Comparison of ENCODE assay signal across 7 mouse cellular contexts in the genomic region with DNA sequence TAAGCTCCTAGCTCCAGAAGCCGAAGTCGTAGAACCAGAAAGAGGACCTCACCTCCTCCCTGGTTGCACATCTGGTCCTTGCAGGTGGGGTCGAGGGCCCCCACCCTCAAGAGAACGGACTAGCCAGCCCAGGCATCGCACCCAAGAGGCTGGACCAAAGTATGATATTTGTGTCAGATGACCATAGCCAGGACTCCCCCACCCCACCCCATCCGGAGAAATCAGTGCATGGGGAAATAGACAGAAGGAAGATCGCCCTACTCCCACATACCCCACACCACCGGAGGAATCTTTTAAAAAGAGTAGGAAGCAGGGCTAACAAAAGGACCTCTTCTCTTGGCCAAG. TPM values are rescaled to one million over a fixed set of nuclear protein-coding genes. Genes with fewer than 3 reads are reported as not detected.
A peak's percentile ranks its signal among the peaks of the same experiment; 100 is the strongest.
DNase-seq lines count a peak whose midpoint lies in the region; ATAC-seq and TF ChIP-seq lines count a peak whose summit lies in the region.

No protein-coding gene starts in this region.

- DNase-seq in lung, postnatal 0 days (ENCODE audit: low spot score), result no peak
- DNase-seq in lung, adult 18-20 months, result no peak
- no peak for DNase-seq in forebrain, embryonic 14.5 days (ENCODE audit: low spot score)
- no peak for DNase-seq in testis, postnatal 10 days (ENCODE audit: low spot score)
- DNase-seq in ovary, postnatal 14 days (ENCODE audit: low spot score), result no peak

- H3K4me1 ChIP-seq in lung, postnatal 0 days (ENCODE audit: insufficient read depth, low read depth, low read length), result peaks cover 6% of the 10 kb centered on the region; the same call in 1 of the 2 replicates
- peaks cover 11% of the 10 kb centered on the region for H3K4me1 ChIP-seq in forebrain, embryonic 14.5 days (ENCODE audit: control insufficient read depth, insufficient read depth, low read length)
- peaks cover 22% of the 10 kb centered on the region for H3K4me1 ChIP-seq in limb, embryonic 12.5 days (replicated peaks)
- H3K4me1 ChIP-seq in stomach, embryonic 14.5 days (ENCODE audit: control insufficient read depth, insufficient read depth, low read length), result 0 out of 2 replicates have a peak, but pooled peaks cover 6% of the 10 kb centered on the region

- H3K36me3 ChIP-seq in lung, postnatal 0 days (ENCODE audit: insufficient read depth, low read length), result no peaks in the 10 kb centered on the region
- no peaks in the 10 kb centered on the region for H3K36me3 ChIP-seq in forebrain, embryonic 14.5 days (ENCODE audit: control insufficient read depth, insufficient read depth, low read length)
- no peaks in the 10 kb centered on the region for H3K36me3 ChIP-seq in limb, embryonic 12.5 days
- no peaks in the 10 kb centered on the region for H3K36me3 ChIP-seq in stomach, embryonic 14.5 days (ENCODE audit: control insufficient read depth, insufficient read depth, low read length)

- TF ChIP-seq CTCF in lung, postnatal 0 days (IDR thresholded peaks at IDR 0.05), result no peak

- peak overlapping the region; percentile 86 for H3K4me2 ChIP-seq in lung, postnatal 0 days (replicated peaks; ENCODE audit: low read depth, low read length)
- H3K4me2 ChIP-seq in forebrain, embryonic 14.5 days (ENCODE audit: low read length), result peak overlapping the region; percentile 99
- peak overlapping the region; percentile 98 for H3K4me2 ChIP-seq in limb, embryonic 12.5 days
- H3K4me2 ChIP-seq in stomach, embryonic 14.5 days (replicated peaks; ENCODE audit: low read depth, low read length), result peak overlapping the region; percentile 94

- peaks cover 27% of the 10 kb centered on the region; the same call in 1 of the 2 replicates for H3K27me3 ChIP-seq in lung, postnatal 0 days (replicated peaks; ENCODE audit: insufficient read depth, low read length)
- H3K27me3 ChIP-seq in forebrain, embryonic 14.5 days (replicated peaks; ENCODE audit: control insufficient read depth, insufficient read depth, low read length), result peaks cover 30% of the 10 kb centered on the region
- peaks cover 81% of the 10 kb centered on the region for H3K27me3 ChIP-seq in limb, embryonic 12.5 days
- peaks cover 27% of the 10 kb centered on the region for H3K27me3 ChIP-seq in stomach, embryonic 14.5 days (ENCODE audit: control insufficient read depth, insufficient read depth, low read length)

- H3K27ac ChIP-seq in lung, postnatal 0 days (ENCODE audit: low read length), result no peak overlapping the region
- no peak overlapping the region for H3K27ac ChIP-seq in forebrain, embryonic 14.5 days (ENCODE audit: low read depth, low read length)
- no peak overlapping the region for H3K27ac ChIP-seq in limb, embryonic 12.5 days
- no peak overlapping the region for H3K27ac ChIP-seq in stomach, embryonic 14.5 days (ENCODE audit: low read length)

- H3K9ac ChIP-seq in lung, postnatal 0 days (replicated peaks; ENCODE audit: low read depth), result no peak overlapping the region
- H3K9ac ChIP-seq in forebrain, embryonic 14.5 days (ENCODE audit: low read length), result no peak overlapping the region
- no peak overlapping the region; the same call in 1 of the 2 replicates for H3K9ac ChIP-seq in limb, embryonic 12.5 days (replicated peaks)
- H3K9ac ChIP-seq in stomach, embryonic 14.5 days (replicated peaks; ENCODE audit: low read depth, low read length), result no peak overlapping the region

- peak overlapping the region; percentile 51; the same call in 1 of the 2 replicates for H3K4me3 ChIP-seq in lung, postnatal 0 days (ENCODE audit: low read depth, low read length)
- peak overlapping the region; percentile 46; the same call in 1 of the 2 replicates for H3K4me3 ChIP-seq in forebrain, embryonic 14.5 days (ENCODE audit: low read depth, low read length)
- H3K4me3 ChIP-seq in limb, embryonic 12.5 days (replicated peaks), result peak overlapping the region; percentile 60
- peak overlapping the region; percentile 45 for H3K4me3 ChIP-seq in stomach, embryonic 14.5 days (ENCODE audit: low read depth, low read length)

- no peak for TF ChIP-seq EP300 in lung, postnatal 0 days (IDR thresholded peaks at IDR 0.05)

- WGBS in lung, postnatal 0 days, result 49% methylated on average over 8 of the region's 8 CpGs
- WGBS in forebrain, embryonic 14.5 days, result 46% methylated on average over 8 of the region's 8 CpGs
- WGBS in limb, embryonic 12.5 days, result 44% methylated on average over 8 of the region's 8 CpGs
- WGBS in stomach, embryonic 14.5 days, result 47% methylated on average over 8 of the region's 8 CpGs

- no peak for ATAC-seq in lung, postnatal 0 days
- ATAC-seq in forebrain, embryonic 14.5 days, result no peak
- no peak for ATAC-seq in limb, embryonic 12.5 days (ENCODE audit: insufficient number of reproducible peaks, insufficient read depth, low FRiP score, low TSS enrichment, low read depth)
- no peak for ATAC-seq in stomach, embryonic 14.5 days (ENCODE audit: insufficient number of reproducible peaks, insufficient read depth, low FRiP score, low read depth)

- no peaks in the 10 kb centered on the region for H3K9me3 ChIP-seq in lung, postnatal 0 days (ENCODE audit: low read length)
- H3K9me3 ChIP-seq in forebrain, embryonic 14.5 days (replicated peaks; ENCODE audit: control insufficient read depth, low read length), result no peaks in the 10 kb centered on the region
- H3K9me3 ChIP-seq in limb, embryonic 12.5 days, result no peaks in the 10 kb centered on the region
- H3K9me3 ChIP-seq in stomach, embryonic 14.5 days (ENCODE audit: control insufficient read depth, low read depth, low read length), result no peaks in the 10 kb centered on the region

RNA-seq across cellular contexts. Expression of gene Coro6, which starts 0.9 kb away (rescaled TPM):
- polyA plus RNA-seq in lung, postnatal 0 days (2015; fragmentation: Nextera tagmentation; extraction: Ambion mirVana), result 0.26 and 0.45 TPM in 2 replicates
- 0.06 TPM in 1 of 2 replicates, not detected in the other for polyA plus RNA-seq in forebrain, embryonic 14.5 days (2014; fragmentation: Nextera tagmentation; extraction: Ambion mirVana)
- polyA plus RNA-seq in limb, embryonic 12.5 days (2016; fragmentation: Nextera tagmentation; extraction: Ambion mirVana), result 0.33 and 0.54 TPM in 2 replicates
- polyA plus RNA-seq in stomach, embryonic 14.5 days (2014; fragmentation: Nextera tagmentation; extraction: Ambion mirVana), result 0.09 and 0.43 TPM in 2 replicates

RNA-seq across cellular contexts. Expression of gene Ankrd13b, which starts 26.4 kb away (rescaled TPM):
- 1.9 and 2.2 TPM in 2 replicates for polyA plus RNA-seq in lung, postnatal 0 days (2015; fragmentation: Nextera tagmentation; extraction: Ambion mirVana)
- 25.3 and 32.7 TPM in 2 replicates for polyA plus RNA-seq in forebrain, embryonic 14.5 days (2014; fragmentation: Nextera tagmentation; extraction: Ambion mirVana)
- 12.9 and 13.1 TPM in 2 replicates for polyA plus RNA-seq in limb, embryonic 12.5 days (2016; fragmentation: Nextera tagmentation; extraction: Ambion mirVana)
- polyA plus RNA-seq in stomach, embryonic 14.5 days (2014; fragmentation: Nextera tagmentation; extraction: Ambion mirVana), result 7.1 TPM in 2 replicates

RNA-seq across cellular contexts. Expression of gene Git1, which starts 30.3 kb away (rescaled TPM):
- 12.3 and 12.6 TPM in 2 replicates for polyA plus RNA-seq in lung, postnatal 0 days (2015; fragmentation: Nextera tagmentation; extraction: Ambion mirVana)
- 16.3 and 18.7 TPM in 2 replicates for polyA plus RNA-seq in forebrain, embryonic 14.5 days (2014; fragmentation: Nextera tagmentation; extraction: Ambion mirVana)
- 10.2 and 10.3 TPM in 2 replicates for polyA plus RNA-seq in limb, embryonic 12.5 days (2016; fragmentation: Nextera tagmentation; extraction: Ambion mirVana)
- polyA plus RNA-seq in stomach, embryonic 14.5 days (2014; fragmentation: Nextera tagmentation; extraction: Ambion mirVana), result 15.1 and 18.1 TPM in 2 replicates

RNA-seq across cellular contexts. Expression of gene Abhd15, which starts 51.8 kb away (rescaled TPM):
- polyA plus RNA-seq in lung, postnatal 0 days (2015; fragmentation: Nextera tagmentation; extraction: Ambion mirVana), result 4.1 and 4.3 TPM in 2 replicates
- 1.2 and 1.8 TPM in 2 replicates for polyA plus RNA-seq in forebrain, embryonic 14.5 days (2014; fragmentation: Nextera tagmentation; extraction: Ambion mirVana)
- 1.5 and 2.4 TPM in 2 replicates for polyA plus RNA-seq in limb, embryonic 12.5 days (2016; fragmentation: Nextera tagmentation; extraction: Ambion mirVana)
- polyA plus RNA-seq in stomach, embryonic 14.5 days (2014; fragmentation: Nextera tagmentation; extraction: Ambion mirVana), result 1.8 and 1.9 TPM in 2 replicates

RNA-seq across cellular contexts. Expression of gene Trp53i13, which starts 52.7 kb away (rescaled TPM):
- 27.4 and 32.9 TPM in 2 replicates for polyA plus RNA-seq in lung, postnatal 0 days (2015; fragmentation: Nextera tagmentation; extraction: Ambion mirVana)
- polyA plus RNA-seq in forebrain, embryonic 14.5 days (2014; fragmentation: Nextera tagmentation; extraction: Ambion mirVana), result 16.3 and 16.6 TPM in 2 replicates
- polyA plus RNA-seq in limb, embryonic 12.5 days (2016; fragmentation: Nextera tagmentation; extraction: Ambion mirVana), result 49.1 and 53.2 TPM in 2 replicates
- 32.8 and 38.7 TPM in 2 replicates for polyA plus RNA-seq in stomach, embryonic 14.5 days (2014; fragmentation: Nextera tagmentation; extraction: Ambion mirVana)
